Mouse (Mus musculus) MEL (cell line): ENCODE data around the gene Iglon5. TPM values are rescaled to one million over a fixed set of nuclear protein-coding genes. Genes with fewer than 3 reads are reported as not detected.

Experiments
- DNase-seq: peaks from one replicate; pipeline ENCODE4 v3.0.0; 2011; ENCODE audit warnings: low read depth, low spot score
- H3K27ac ChIP-seq: 2 replicates; pipeline ENCODE4 v1.5.1; 2012; ENCODE audit warnings: low read depth, mild to moderate bottlenecking, control low read depth, low read length, moderate library complexity; ENCODE audit not compliant: control insufficient read depth
- H3K27me3 ChIP-seq, 2 experiments: fragments of 150-350 bp in 1 of 2; sonication (generic) in 1 of 2; 2 replicates each; pipeline ENCODE4 v1.6.1; 2012; ENCODE audit warnings: low read length in 2 of 2, mild to moderate bottlenecking in 2 of 2, improper control_type of control experiment in 1 of 2, moderate library complexity in 1 of 2; ENCODE audit not compliant: insufficient read depth in 2 of 2, control insufficient read depth in 1 of 2
- H3K36me3 ChIP-seq, 2 experiments: 2 replicates each; pipeline ENCODE4 v1.6.1; 2012 to 2014; ENCODE audit warnings: low read length in 2 of 2, improper control_type of control experiment in 1 of 2, inconsistent platforms in 1 of 2, mild to moderate bottlenecking in 1 of 2; ENCODE audit not compliant: insufficient read depth in 2 of 2, control insufficient read depth in 1 of 2
- H3K4me1 ChIP-seq, 2 experiments: fragments of 150-350 bp in 1 of 2; sonication (generic) in 1 of 2; 2 replicates each; pipeline ENCODE4 v1.6.1; 2012; ENCODE audit warnings: low read length in 2 of 2, improper control_type of control experiment in 1 of 2, mild to moderate bottlenecking in 1 of 2; ENCODE audit not compliant: insufficient read depth in 2 of 2, control insufficient read depth in 1 of 2
- H3K4me3 ChIP-seq, 2 experiments: fragments of 150-350 bp in 1 of 2; sonication (generic) in 1 of 2; 2 replicates each; pipeline ENCODE4 v1.5.1; 2012; ENCODE audit warnings: low read depth in 2 of 2, low read length in 2 of 2, mild to moderate bottlenecking in 2 of 2, moderate library complexity in 2 of 2, control low read depth in 1 of 2, improper control_type of control experiment in 1 of 2; ENCODE audit not compliant: control insufficient read depth in 1 of 2, insufficient read depth in 1 of 2
- H3K79me2 ChIP-seq: 2 replicates; pipeline ENCODE4 v1.6.1; 2012; ENCODE audit warnings: mild to moderate bottlenecking, low read length, moderate library complexity; ENCODE audit not compliant: control insufficient read depth, poor library complexity, insufficient read depth
- H3K9ac ChIP-seq: 2 replicates; pipeline ENCODE4 v1.6.1; 2012; ENCODE audit warnings: low read depth, mild to moderate bottlenecking, control low read depth, low read length, moderate library complexity; ENCODE audit not compliant: control insufficient read depth, poor library complexity, severe bottlenecking
- H3K9me3 ChIP-seq: fragments of 150-350 bp; sonication (generic); replicated peaks from 2 replicates; pipeline ENCODE4 v1.6.1; 2012; ENCODE audit warnings: mild to moderate bottlenecking, low read length, improper control_type of control experiment, moderate library complexity; ENCODE audit not compliant: insufficient read depth
- BHLHE40 ChIP-seq: IDR thresholded peaks from 2 replicates; pipeline ENCODE4 v1.6.1; 2012; ENCODE audit warnings: low read depth, mild to moderate bottlenecking, inconsistent platforms, low read length, improper control_type of control experiment, borderline replicate concordance
- CHD2 ChIP-seq: IDR thresholded peaks from 2 replicates; pipeline ENCODE4 v1.6.1; 2011; ENCODE audit warnings: low read length, improper control_type of control experiment
- CTCF ChIP-seq, 3 experiments: IDR thresholded peaks in 2 of 3; conservative IDR thresholded peaks in 1 of 3; 2 replicates each; pipeline ENCODE4 v1.5.1; 2011 to 2012; ENCODE audit warnings: low read length in 3 of 3, low read depth in 2 of 3, mild to moderate bottlenecking in 2 of 3, improper control_type of control experiment in 1 of 3, inconsistent platforms in 1 of 3, mixed read lengths in 1 of 3, moderate library complexity in 1 of 3; ENCODE audit not compliant: control insufficient read depth in 1 of 3, insufficient read depth in 1 of 3, poor library complexity in 1 of 3, severe bottlenecking in 1 of 3
- E2F4 ChIP-seq: IDR thresholded peaks from 2 replicates; pipeline ENCODE4 v1.6.1; 2011; ENCODE audit warnings: low read depth, low read length, improper control_type of control experiment, borderline replicate concordance
- EP300 ChIP-seq, 2 experiments: IDR thresholded peaks; 2 replicates each; pipeline ENCODE4 v1.6.1; 2011; ENCODE audit warnings: improper control_type of control experiment in 2 of 2, low read length in 2 of 2, low read depth in 1 of 2, mild to moderate bottlenecking in 1 of 2
- ETS1 ChIP-seq: IDR thresholded peaks from 2 replicates; pipeline ENCODE4 v1.6.1; 2012; ENCODE audit warnings: low read depth, mild to moderate bottlenecking, inconsistent platforms, low read length, improper control_type of control experiment, moderate library complexity
- GABPA ChIP-seq: IDR thresholded peaks from 2 replicates; pipeline ENCODE4 v1.6.1; 2012; ENCODE audit warnings: low read depth, mild to moderate bottlenecking, inconsistent platforms, low read length, improper control_type of control experiment, moderate library complexity
- HCFC1 ChIP-seq: IDR thresholded peaks from 2 replicates; pipeline ENCODE4 v1.6.1; 2012; ENCODE audit warnings: low read depth, mild to moderate bottlenecking, inconsistent platforms, low read length, improper control_type of control experiment, moderate library complexity
- KAT2A ChIP-seq: conservative IDR thresholded peaks from 2 replicates; pipeline ENCODE4 v1.6.1; 2012; ENCODE audit warnings: low read depth, low read length, improper control_type of control experiment, inconsistent platforms
- MEF2A ChIP-seq: IDR thresholded peaks from 2 replicates; pipeline ENCODE4 v1.6.1; 2014; ENCODE audit warnings: low read depth, mild to moderate bottlenecking, inconsistent platforms, low read length, improper control_type of control experiment; ENCODE audit not compliant: poor library complexity, insufficient replicate concordance, severe bottlenecking; ENCODE audit errors: extremely low read depth
- MXI1 ChIP-seq: IDR thresholded peaks from 2 replicates; pipeline ENCODE4 v1.6.1; 2011; ENCODE audit warnings: mild to moderate bottlenecking, low read depth, low read length, improper control_type of control experiment
- NELFE ChIP-seq: IDR thresholded peaks from 2 replicates; pipeline ENCODE4 v1.6.1; 2011; ENCODE audit warnings: low read depth, low read length, improper control_type of control experiment
- POLR2A ChIP-seq, 2 experiments: IDR thresholded peaks; 2 replicates each; pipeline ENCODE4 v1.6.1; 2011 to 2012; ENCODE audit warnings: low read length in 2 of 2, mild to moderate bottlenecking in 2 of 2, control low read depth in 1 of 2, improper control_type of control experiment in 1 of 2, low read depth in 1 of 2, moderate library complexity in 1 of 2; ENCODE audit not compliant: control insufficient read depth in 1 of 2, insufficient read depth in 1 of 2, poor library complexity in 1 of 2
- POLR2AphosphoS2 ChIP-seq: IDR thresholded peaks from 2 replicates; pipeline ENCODE4 v1.6.1; 2011; ENCODE audit warnings: low read length, improper control_type of control experiment
- RAD21 ChIP-seq: IDR thresholded peaks from 2 replicates; pipeline ENCODE4 v1.6.1; 2011; ENCODE audit warnings: mild to moderate bottlenecking, low read depth, low read length, improper control_type of control experiment
- RCOR1 ChIP-seq: IDR thresholded peaks from 2 replicates; pipeline ENCODE4 v1.6.1; 2012; ENCODE audit warnings: low read depth, mild to moderate bottlenecking, inconsistent platforms, low read length, improper control_type of control experiment
- SIN3A ChIP-seq: IDR thresholded peaks from 2 replicates; pipeline ENCODE4 v1.6.1; 2012; ENCODE audit warnings: low read length, improper control_type of control experiment, inconsistent platforms
- SMC3 ChIP-seq: IDR thresholded peaks from 2 replicates; pipeline ENCODE4 v1.6.1; 2011; ENCODE audit warnings: low read depth, low read length, improper control_type of control experiment
- TAL1 ChIP-seq: IDR thresholded peaks from 2 replicates; pipeline ENCODE4 v1.6.1; 2012; ENCODE audit warnings: mild to moderate bottlenecking, inconsistent platforms, low read length, moderate library complexity, mixed read lengths
- UBTF ChIP-seq: IDR thresholded peaks from 2 replicates; pipeline ENCODE4 v1.6.1; 2012; ENCODE audit warnings: low read depth, mild to moderate bottlenecking, inconsistent platforms, low read length, improper control_type of control experiment, moderate library complexity, borderline replicate concordance; ENCODE audit not compliant: insufficient read depth
- ZC3H11A ChIP-seq: IDR thresholded peaks from 2 replicates; pipeline ENCODE4 v1.6.1; 2012; ENCODE audit warnings: low read depth, mild to moderate bottlenecking, inconsistent platforms, low read length, improper control_type of control experiment
- ZNF384 ChIP-seq: IDR thresholded peaks from 2 replicates; pipeline ENCODE4 v1.6.1; 2012; ENCODE audit warnings: low read depth, mild to moderate bottlenecking, inconsistent platforms, low read length, improper control_type of control experiment
- polyA plus RNA-seq, 2 experiments: library from polyadenylated mRNA; stranded (reverse) in 1 of 2; unstranded in 1 of 2; fragments of >175 nt in 1 of 2; fragments of >200 nt in 1 of 2; gene quantifications; 2 replicates each; pipeline versions ENCODE4 v1.2.1 to v1.2.4; 2012; ENCODE audit warnings: low replicate concordance in 2 of 2, low read depth in 1 of 2; ENCODE audit not compliant: insufficient read length in 2 of 2, insufficient read depth in 1 of 2, missing spikeins in 1 of 2
- total RNA-seq: library from RNA; depleted of rRNA; stranded (reverse); fragments of 300-350 nt; gene quantifications from 2 replicates; pipeline ENCODE4 v1.2.3, GENCODE M21; 2012

Iglon5 gene
- total and polyA plus RNA-seq, 3 experiments, result not detected

DNA sequence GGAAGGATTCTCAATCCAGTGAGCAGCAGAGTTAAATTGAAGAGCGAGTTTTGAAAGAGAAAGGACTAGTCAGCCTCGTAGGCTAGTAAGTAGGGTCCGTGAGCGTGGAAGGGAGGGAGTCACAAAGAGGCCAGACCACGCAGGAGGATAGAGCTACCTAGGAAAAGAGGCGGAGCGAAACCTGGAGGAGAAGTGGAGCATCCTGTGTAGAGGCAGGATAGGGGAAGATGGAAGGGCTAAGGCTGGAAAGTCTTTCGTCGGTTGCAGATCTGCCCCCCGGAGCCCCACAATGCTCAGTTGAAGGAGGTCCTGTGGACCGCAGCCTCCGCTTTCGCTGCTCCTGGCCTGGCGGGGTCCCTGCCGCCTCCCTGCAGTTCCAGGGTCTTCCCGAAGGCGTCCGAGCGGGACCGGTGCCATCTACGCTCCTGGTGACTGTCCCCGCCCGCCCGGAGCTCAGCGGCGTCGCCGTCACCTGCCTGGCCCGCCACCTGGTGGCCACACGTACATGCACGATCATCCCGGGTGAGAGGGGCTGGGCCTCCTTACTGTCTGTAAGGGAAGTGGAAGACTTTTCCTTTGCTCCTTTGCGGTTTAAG lies 23.7 kb downstream of the Iglon5 start:
- Histone ChIP-seq H3K27me3 (no peaks in the 10 kb centered on the region), H3K9ac (peak overlapping the region; percentile 18; the same call in 1 of the 2 replicates), H3K4me1 (no peaks in the 10 kb centered on the region; a peak in 1 of 4 replicates), H3K27ac (no peak overlapping the region), H3K36me3 (no peaks in the 10 kb centered on the region), H3K9me3 (no peaks in the 10 kb centered on the region), H3K79me2 (no peaks in the 10 kb centered on the region)
- peak; percentile 79 for DNase-seq
- TF ChIP-seq POLR2AphosphoS2, result no peak
- no peak for TF ChIP-seq HCFC1
- TF ChIP-seq MXI1, result no peak
- no peak for TF ChIP-seq TAL1
- TF ChIP-seq RAD21, result peak; percentile 69
- TF ChIP-seq SIN3A, result no peak
- TF ChIP-seq NELFE, result no peak
- peak; percentile 57 for TF ChIP-seq ZC3H11A
- peak; percentile 39 to 91 (median 88); a peak in 5 of 6 replicates for TF ChIP-seq CTCF (IDR thresholded peaks at IDR 0.05 in 2 of 3, conservative IDR thresholded peaks at IDR 0.05 in 1 of 3; ENCODE audit: control insufficient read depth in 1 of 3, insufficient read depth in 1 of 3, low read depth in 2 of 3, low read length in 3 of 3, poor library complexity in 1 of 3, severe bottlenecking in 1 of 3)
- peak; percentile 93 for TF ChIP-seq SMC3
- TF ChIP-seq POLR2A (IDR thresholded peaks at IDR 0.05; ENCODE audit: control insufficient read depth in 1 of 2, insufficient read depth in 1 of 2, low read depth in 1 of 2, low read length in 2 of 2, poor library complexity in 1 of 2), result no peak
- TF ChIP-seq, all 39 proteins: peak for 4
- peak overlapping the region; percentile 47 to 55 for H3K4me3 ChIP-seq

GRCm38 (mm10) chr7:43465344-43466098 lies 24.4 kb downstream of the Iglon5 start:
- H3K27ac ChIP-seq, result no peak overlapping the region
- no peaks in the 10 kb centered on the region for H3K79me2 ChIP-seq
- peak; percentile 79 for DNase-seq
- no peaks in the 10 kb centered on the region for H3K9me3 ChIP-seq
- peak overlapping the region; percentile 47 to 55 for H3K4me3 ChIP-seq
- no peaks in the 10 kb centered on the region; a peak in 1 of 4 replicates for H3K4me1 ChIP-seq
- no peak overlapping the region for H3K9ac ChIP-seq
- H3K27me3 ChIP-seq, result no peaks in the 10 kb centered on the region
- no peaks in the 10 kb centered on the region for H3K36me3 ChIP-seq
- TF ChIP-seq ZC3H11A (no peak), BHLHE40 (peak; percentile 87)

- Histone ChIP-seq H3K27me3 (no peaks in the 10 kb centered on the region), H3K4me3 (no peak overlapping the region), H3K36me3 (no peaks in the 10 kb centered on the region), H3K9ac (no peak overlapping the region), H3K27ac (no peak overlapping the region), H3K79me2 (no peaks in the 10 kb centered on the region), H3K4me1 (no peaks in the 10 kb centered on the region; a peak in 1 of 4 replicates), H3K9me3 (no peaks in the 10 kb centered on the region)
- DNase-seq, result no peak
- TF ChIP-seq ZNF384, result no peak
- no peak for TF ChIP-seq GABPA
- no peak for TF ChIP-seq CHD2
- TF ChIP-seq E2F4, result no peak
- TF ChIP-seq CTCF (IDR thresholded peaks at IDR 0.05 in 2 of 3, conservative IDR thresholded peaks at IDR 0.05 in 1 of 3; ENCODE audit: control insufficient read depth in 1 of 3, insufficient read depth in 1 of 3, low read depth in 2 of 3, low read length in 3 of 3, poor library complexity in 1 of 3, severe bottlenecking in 1 of 3), result no peak
- TF ChIP-seq MEF2A, result no peak
- no peak for TF ChIP-seq NELFE
- no peak for TF ChIP-seq UBTF
- TF ChIP-seq EP300 (IDR thresholded peaks at IDR 0.05; ENCODE audit: low read depth in 1 of 2, low read length in 2 of 2), result no peak
- no peak for TF ChIP-seq RCOR1
- TF ChIP-seq POLR2AphosphoS2, result no peak
- no peak for TF ChIP-seq HCFC1
- TF ChIP-seq TAL1, result no peak
- TF ChIP-seq ETS1, result no peak
- no peak for TF ChIP-seq KAT2A
Observed at GRCm38 (mm10) chr7:43464864-43465343, 25.0 kb downstream of the Iglon5 start.
